Mouse (Mus musculus): ENCODE measurements around the gene Hgd. TPM values are rescaled to one million over a fixed set of nuclear protein-coding genes. Genes with fewer than 3 reads are reported as not detected.
A peak's percentile ranks its signal among the peaks of the same experiment; 100 is the strongest.
"Not testable (repeated sequence)": the region's sequence is repeated elsewhere in the genome, so short reads cannot be mapped to it uniquely, and the experiment has no call there.

Gene Hgd
- polyA plus RNA-seq, 1 experiment from 2014 or later = 0.43 TPM

DNA sequence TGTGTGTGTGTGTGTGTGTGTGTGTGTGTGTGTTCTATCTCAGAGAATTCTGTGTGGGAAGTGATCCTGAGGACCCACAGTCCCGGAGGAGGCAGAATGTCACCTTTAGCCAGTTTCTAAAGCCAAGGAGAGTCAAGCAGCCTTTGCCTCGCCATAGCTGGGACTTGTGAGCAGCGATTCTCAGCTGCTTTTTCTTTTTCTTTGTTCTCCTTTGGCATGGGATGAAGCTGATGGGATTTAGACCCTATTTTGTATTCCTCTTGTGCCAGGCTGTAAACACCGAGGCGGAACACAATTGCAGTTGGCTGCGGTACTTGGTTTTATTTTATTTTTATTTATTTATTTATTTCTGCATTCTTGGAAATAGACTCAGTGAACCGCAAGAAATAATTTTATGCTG lies 49.1 kb downstream of the Hgd start:
- no peak overlapping the region for H3K4me2 ChIP-seq
- H3K4me1 ChIP-seq (replicated peaks) = peaks cover 8% of the 10 kb centered on the region
- no peak overlapping the region for H3K4me3 ChIP-seq
- ATAC-seq (ENCODE audit: insufficient number of reproducible peaks, low FRiP score) = no peak
- no peaks in the 10 kb centered on the region for H3K36me3 ChIP-seq
- H3K9ac ChIP-seq = no peak overlapping the region
- H3K9me3 ChIP-seq (replicated peaks) = no peaks in the 10 kb centered on the region
- 89% methylated on average over 7 of the region's 7 CpGs for WGBS
- no peaks in the 10 kb centered on the region for H3K27me3 ChIP-seq (replicated peaks)
- no peak overlapping the region for H3K27ac ChIP-seq (ENCODE audit: poor library complexity, severe bottlenecking)

DNA sequence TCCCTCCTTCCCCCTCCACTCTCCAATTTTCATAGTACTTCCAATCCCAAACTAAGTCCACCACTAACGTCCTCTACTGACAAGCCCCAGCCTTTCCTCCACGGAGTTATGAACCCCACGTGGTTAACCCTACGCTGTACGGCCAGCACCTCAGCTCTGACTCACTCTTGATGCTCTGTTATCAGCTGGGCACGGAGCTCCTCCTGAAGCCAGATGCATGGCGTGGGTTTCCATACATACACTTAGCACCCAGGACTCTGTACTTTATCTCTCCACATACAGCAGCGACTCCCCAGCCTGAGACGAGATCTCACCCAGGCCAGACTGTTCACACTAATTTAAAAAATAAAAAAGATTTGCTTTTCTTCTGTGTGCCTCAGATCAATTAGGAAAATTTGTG lies 54.6 kb downstream of the Hgd start:
- 33% methylated on average over 9 of the region's 9 CpGs for WGBS
- Histone ChIP-seq H3K27me3 (replicated peaks) (no peaks in the 10 kb centered on the region), H3K4me1 (replicated peaks) (no peaks in the 10 kb centered on the region), H3K9me3 (replicated peaks) (no peaks in the 10 kb centered on the region), H3K36me3 (no peaks in the 10 kb centered on the region), H3K4me3 (0 out of 2 replicates have a peak overlapping the region, but pooled peaks have one; percentile 0), H3K9ac (no peak overlapping the region), H3K27ac (ENCODE audit: poor library complexity, severe bottlenecking) (no peak overlapping the region), H3K4me2 (peak overlapping the region; percentile 51)
- ATAC-seq (ENCODE audit: insufficient number of reproducible peaks, low FRiP score) = no peak

DNA sequence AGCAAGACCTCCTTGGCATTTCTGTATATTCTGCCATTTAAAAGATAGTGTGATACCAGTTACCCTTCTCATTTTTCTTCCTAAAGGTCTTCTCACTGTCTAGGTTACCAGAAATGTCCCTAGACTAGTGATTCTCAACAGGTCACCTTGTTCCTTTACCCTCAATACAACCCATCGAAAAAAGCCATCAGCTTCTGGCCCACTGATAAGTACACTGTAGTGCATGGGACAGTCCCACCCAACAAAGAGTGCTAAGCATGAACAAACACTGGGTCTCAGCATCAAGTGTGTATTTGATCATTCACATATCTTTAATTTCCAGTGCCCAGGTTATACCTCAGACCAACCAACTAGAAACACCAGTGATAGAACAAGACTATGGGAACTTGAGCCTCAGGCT lies 55.1 kb downstream of the Hgd start:
- 83% methylated on average over 1 of the region's 1 CpGs for WGBS
- no peak for ATAC-seq (ENCODE audit: insufficient number of reproducible peaks, low FRiP score)
- no peak overlapping the region for H3K4me3 ChIP-seq
- no peak overlapping the region for H3K27ac ChIP-seq (ENCODE audit: poor library complexity, severe bottlenecking)
- H3K9ac ChIP-seq = no peak overlapping the region
- H3K27me3 ChIP-seq (replicated peaks) = no peaks in the 10 kb centered on the region
- H3K9me3 ChIP-seq (replicated peaks) = no peaks in the 10 kb centered on the region
- no peaks in the 10 kb centered on the region for H3K4me1 ChIP-seq (replicated peaks)
- H3K36me3 ChIP-seq = no peaks in the 10 kb centered on the region
- H3K4me2 ChIP-seq = no peak overlapping the region

- Histone ChIP-seq H3K9me3 (replicated peaks) (no peaks in the 10 kb centered on the region), H3K27me3 (replicated peaks) (no peaks in the 10 kb centered on the region), H3K4me3 (no peak overlapping the region), H3K36me3 (no peaks in the 10 kb centered on the region), H3K4me2 (no peak overlapping the region), H3K4me1 (replicated peaks) (no peaks in the 10 kb centered on the region), H3K27ac (ENCODE audit: poor library complexity, severe bottlenecking) (no peak overlapping the region), H3K9ac (no peak overlapping the region)
- ATAC-seq (ENCODE audit: insufficient number of reproducible peaks, low FRiP score) = no peak
- WGBS = 45% methylated on average over 6 of the region's 6 CpGs
Observed at GRCm38 (mm10) chr16:37636107-37636506, 56.2 kb downstream of the Hgd start.

DNA sequence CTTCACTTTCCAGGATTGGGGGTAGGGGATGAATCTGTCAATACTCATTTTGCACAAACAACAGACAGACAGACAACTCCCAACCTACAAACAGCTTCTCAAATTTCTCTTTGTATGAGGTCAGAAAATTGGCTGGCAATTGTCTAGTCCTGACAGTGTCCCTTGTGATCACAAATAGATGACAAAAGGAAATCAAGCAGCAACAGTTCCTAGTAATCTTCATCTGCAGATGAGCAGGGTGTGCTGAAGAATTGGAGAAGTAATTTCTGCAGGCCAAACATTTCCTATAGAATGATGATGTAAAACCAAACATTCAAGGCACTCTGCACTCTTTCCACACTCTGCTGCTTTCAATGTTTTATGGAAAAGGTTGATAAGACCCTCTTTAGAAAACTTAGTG lies 57.8 kb downstream of the Hgd start:
- no peaks in the 10 kb centered on the region for H3K9me3 ChIP-seq (replicated peaks)
- ATAC-seq (ENCODE audit: insufficient number of reproducible peaks, low FRiP score) = no peak
- H3K4me3 ChIP-seq = no peak overlapping the region
- no peak overlapping the region for H3K9ac ChIP-seq
- H3K27ac ChIP-seq (ENCODE audit: poor library complexity, severe bottlenecking) = no peak overlapping the region
- H3K4me2 ChIP-seq = no peak overlapping the region
- H3K4me1 ChIP-seq (replicated peaks) = no peaks in the 10 kb centered on the region
- H3K36me3 ChIP-seq = no peaks in the 10 kb centered on the region
- no peaks in the 10 kb centered on the region for H3K27me3 ChIP-seq (replicated peaks)

DNA sequence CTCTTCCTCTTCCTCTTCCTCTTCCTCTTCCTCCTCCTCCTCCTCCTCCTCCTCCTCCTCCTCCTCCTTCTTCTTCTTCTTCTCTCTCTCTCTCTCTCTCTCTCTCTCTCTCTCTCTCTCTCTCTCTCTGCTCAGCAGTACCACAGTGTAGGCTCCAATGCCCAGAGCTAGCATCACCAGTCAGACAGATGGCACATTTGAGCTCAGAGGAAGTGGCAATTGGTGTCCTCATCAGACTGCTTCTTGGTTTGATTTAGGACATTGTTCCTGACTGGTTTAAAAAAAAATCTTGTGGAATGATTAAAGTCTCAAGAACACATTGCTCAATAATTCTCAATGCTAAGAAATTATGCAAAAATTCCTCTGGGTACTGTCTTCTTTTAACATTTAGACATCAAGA lies 60.6 kb downstream of the Hgd start:
- H3K9me3 ChIP-seq (replicated peaks); ATAC-seq (ENCODE audit: insufficient number of reproducible peaks, low FRiP score); H3K4me1 ChIP-seq (replicated peaks); H3K4me2 ChIP-seq; H3K27me3 ChIP-seq (replicated peaks); H3K9ac ChIP-seq; H3K27ac ChIP-seq (ENCODE audit: poor library complexity, severe bottlenecking); H3K4me3 ChIP-seq: not testable (repeated sequence)
- H3K36me3 ChIP-seq = peaks cover 14% of the 10 kb centered on the region

- no peaks in the 10 kb centered on the region for H3K9me3 ChIP-seq (replicated peaks)
- H3K27me3 ChIP-seq (replicated peaks) = no peaks in the 10 kb centered on the region
- H3K4me1 ChIP-seq (replicated peaks) = no peaks in the 10 kb centered on the region
- no peak overlapping the region for H3K27ac ChIP-seq (ENCODE audit: poor library complexity, severe bottlenecking)
- no peak for ATAC-seq (ENCODE audit: insufficient number of reproducible peaks, low FRiP score)
- no peak overlapping the region for H3K9ac ChIP-seq
- H3K4me2 ChIP-seq = no peak overlapping the region
- WGBS = 90% methylated on average over 5 of the region's 5 CpGs
- H3K36me3 ChIP-seq = peaks cover 42% of the 10 kb centered on the region
- H3K4me3 ChIP-seq = no peak overlapping the region
Observed at GRCm38 (mm10) chr16:37644486-37644885, 64.5 kb downstream of the Hgd start.

DNA sequence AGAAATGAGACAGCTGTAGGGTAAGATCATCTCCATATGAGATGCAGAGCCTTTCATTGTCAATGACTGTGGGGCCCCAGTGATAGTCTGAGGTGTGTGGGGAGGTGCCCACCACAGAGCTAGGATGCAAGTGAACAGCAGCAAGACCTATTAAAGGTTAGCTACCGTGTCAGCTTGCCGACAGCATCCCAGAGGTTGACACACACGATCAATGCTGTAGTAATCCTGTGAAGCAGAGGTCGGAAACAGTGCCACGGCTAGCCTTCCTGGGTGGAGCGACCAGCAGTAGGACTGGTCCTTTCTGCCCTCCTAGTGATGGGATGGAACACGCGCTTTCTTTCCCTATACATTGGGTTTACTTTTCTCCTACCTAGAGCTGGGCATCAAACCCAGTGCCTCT lies 65.3 kb downstream of the Hgd start:
- WGBS = 89% methylated on average over 8 of the region's 8 CpGs
- H3K4me2 ChIP-seq = no peak overlapping the region

GRCm38 (mm10) chr16:37645799-37646198 lies 65.8 kb downstream of the Hgd start:
- Histone ChIP-seq H3K27ac (ENCODE audit: poor library complexity, severe bottlenecking) (no peak overlapping the region), H3K4me1 (replicated peaks) (no peaks in the 10 kb centered on the region), H3K9ac (no peak overlapping the region), H3K4me3 (no peak overlapping the region), H3K9me3 (replicated peaks) (no peaks in the 10 kb centered on the region), H3K4me2 (no peak overlapping the region), H3K27me3 (replicated peaks) (no peaks in the 10 kb centered on the region), H3K36me3 (peaks cover 44% of the 10 kb centered on the region)
- ATAC-seq (ENCODE audit: insufficient number of reproducible peaks, low FRiP score) = no peak
- 89% methylated on average over 3 of the region's 3 CpGs for WGBS

More for the DNA sequence above, 65.3 kb downstream of the Hgd start:
- Histone ChIP-seq H3K9ac (no peak overlapping the region), H3K27me3 (replicated peaks) (no peaks in the 10 kb centered on the region), H3K4me3 (no peak overlapping the region), H3K27ac (ENCODE audit: poor library complexity, severe bottlenecking) (no peak overlapping the region), H3K4me1 (replicated peaks) (no peaks in the 10 kb centered on the region), H3K36me3 (peaks cover 42% of the 10 kb centered on the region), H3K9me3 (replicated peaks) (no peaks in the 10 kb centered on the region)
- ATAC-seq (ENCODE audit: insufficient number of reproducible peaks, low FRiP score) = no peak

DNA sequence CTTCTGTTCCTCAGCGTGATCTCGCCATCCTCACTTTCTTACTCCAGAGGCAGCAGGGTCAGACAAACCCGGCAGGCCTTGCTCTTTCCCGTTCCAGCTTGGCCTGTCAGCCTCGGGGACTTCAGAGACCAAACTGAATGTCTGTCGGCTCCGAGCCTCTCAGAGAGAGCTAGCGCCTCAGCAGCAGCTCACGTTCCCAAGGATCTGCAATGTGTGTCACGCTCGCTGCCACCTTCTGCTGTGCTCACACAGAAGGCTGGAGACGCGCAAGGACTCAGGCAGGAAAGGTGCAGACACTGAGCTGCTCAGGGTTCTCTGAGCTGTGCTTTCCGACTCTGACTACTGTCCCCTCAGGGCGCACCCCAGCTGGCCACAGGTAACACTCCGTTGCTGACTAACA lies 67.1 kb downstream of the Hgd start:
- peaks cover 7% of the 10 kb centered on the region for H3K4me1 ChIP-seq (replicated peaks)
- H3K9me3 ChIP-seq (replicated peaks) = no peaks in the 10 kb centered on the region
- ATAC-seq (ENCODE audit: insufficient number of reproducible peaks, low FRiP score) = no peak
- 87% methylated on average over 16 of the region's 16 CpGs for WGBS
- peaks cover 44% of the 10 kb centered on the region for H3K36me3 ChIP-seq
- no peak overlapping the region for H3K27ac ChIP-seq (ENCODE audit: poor library complexity, severe bottlenecking)
- H3K4me3 ChIP-seq = no peak overlapping the region
- H3K4me2 ChIP-seq = no peak overlapping the region
- no peaks in the 10 kb centered on the region for H3K27me3 ChIP-seq (replicated peaks)
- no peak overlapping the region for H3K9ac ChIP-seq

GRCm38 (mm10) chr16:37647936-37648335 lies 68.0 kb downstream of the Hgd start:
- Histone ChIP-seq H3K9ac (no peak overlapping the region), H3K4me3 (no peak overlapping the region), H3K4me2 (no peak overlapping the region), H3K36me3 (peaks cover 44% of the 10 kb centered on the region), H3K9me3 (replicated peaks) (no peaks in the 10 kb centered on the region), H3K27me3 (replicated peaks) (no peaks in the 10 kb centered on the region), H3K27ac (ENCODE audit: poor library complexity, severe bottlenecking) (no peak overlapping the region), H3K4me1 (replicated peaks) (peaks cover 14% of the 10 kb centered on the region)
- no peak for ATAC-seq (ENCODE audit: insufficient number of reproducible peaks, low FRiP score)
- 83% methylated on average over 8 of the region's 8 CpGs for WGBS

GRCm38 (mm10) chr16:37649068-37649467 lies 69.1 kb downstream of the Hgd start:
- Histone ChIP-seq H3K27me3 (replicated peaks) (no peaks in the 10 kb centered on the region), H3K36me3 (peaks cover 39% of the 10 kb centered on the region), H3K9me3 (replicated peaks) (no peaks in the 10 kb centered on the region), H3K4me2 (no peak overlapping the region), H3K4me3 (no peak overlapping the region), H3K9ac (no peak overlapping the region), H3K27ac (ENCODE audit: poor library complexity, severe bottlenecking) (no peak overlapping the region), H3K4me1 (replicated peaks) (peaks cover 14% of the 10 kb centered on the region)
- ATAC-seq (ENCODE audit: insufficient number of reproducible peaks, low FRiP score) = no peak
- 93% methylated on average over 5 of the region's 5 CpGs for WGBS
